Mouse (Mus musculus): ENCODE measurements around the gene Ptcd1.

DNA sequence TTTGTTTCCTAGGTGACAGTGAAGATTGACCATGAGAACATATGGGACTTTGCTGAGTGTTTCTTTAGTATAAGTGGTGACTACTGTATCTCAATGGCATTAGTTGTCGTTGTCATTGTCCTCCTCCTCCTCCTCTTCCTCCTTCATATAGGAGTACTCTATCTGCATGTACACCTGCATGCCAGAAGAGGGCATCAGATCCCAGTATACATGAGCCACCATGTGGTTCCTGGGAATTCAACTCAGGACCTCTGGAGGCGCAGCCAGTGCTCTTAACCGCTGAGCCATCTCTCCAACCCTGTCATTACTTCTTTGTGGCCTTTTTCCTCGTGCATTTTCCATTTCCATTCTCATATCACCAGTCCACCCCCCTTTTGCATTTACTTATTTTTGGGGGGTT is 47.8 kb upstream of the Ptcd1 start:
- TF ChIP-seq POLR2A (IDR thresholded peaks at IDR 0.05; ENCODE audit: control insufficient read depth, low read depth, low read length) (no peak), CTCF (IDR thresholded peaks at IDR 0.05; ENCODE audit: control insufficient read depth, insufficient read depth, insufficient replicate concordance, low read depth, low read length) (no peak)

Measured in testis, adult 2 months (tissue).